Mouse (Mus musculus) cortical plate, adult 2 months (tissue): Measurements from ENCODE around the gene Crip1.

Source experiments
- CTCF ChIP-seq: fragments of 200-500 bp; IDR thresholded peaks from 2 replicates; pipeline ENCODE4 v1.5.1; 2011; ENCODE audit warnings: mild to moderate bottlenecking, control low read depth, low read length; ENCODE audit not compliant: insufficient read depth; ENCODE audit errors: extremely low read depth
- POLR2A ChIP-seq: fragments of 200-500 bp; IDR thresholded peaks from 2 replicates; pipeline ENCODE4 v1.6.1; 2011; ENCODE audit warnings: mild to moderate bottlenecking, low read length, control low read depth; ENCODE audit not compliant: insufficient read depth; ENCODE audit errors: extremely low read depth

DNA sequence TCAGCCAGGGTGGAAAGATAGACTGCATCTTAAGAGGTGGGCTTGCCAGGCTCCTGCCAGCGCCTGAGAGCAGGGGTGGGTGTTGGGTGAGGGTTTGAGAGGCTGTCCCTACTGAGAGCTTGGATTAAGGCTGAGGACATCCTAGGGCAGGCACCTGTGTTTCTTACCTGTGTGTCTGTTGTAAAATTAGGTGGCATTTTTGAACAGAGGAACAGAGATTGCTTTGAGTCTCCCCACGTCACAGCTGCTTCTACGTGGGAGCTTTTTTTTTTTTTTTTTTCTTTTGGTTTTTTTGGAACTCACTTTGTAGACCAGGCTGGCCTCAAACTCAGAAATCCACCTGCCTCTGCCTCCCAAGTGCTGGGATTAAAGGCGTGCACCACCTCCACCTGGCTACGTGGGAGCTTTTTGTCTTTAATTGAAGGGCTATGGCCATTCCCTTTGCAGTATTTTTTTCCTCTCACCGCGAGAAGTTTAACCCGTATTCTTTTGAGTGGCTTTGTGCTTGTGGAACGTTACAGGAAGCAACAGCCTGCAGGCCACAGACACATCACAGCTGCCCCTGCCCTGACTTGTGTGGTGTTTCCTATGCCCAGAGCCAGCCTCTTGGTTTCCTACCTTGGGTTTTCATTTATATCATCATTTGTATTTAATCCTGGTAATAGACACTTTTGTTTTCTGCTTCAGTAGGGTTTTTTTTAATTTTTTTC is 44.7 kb upstream of the Crip1 start:
- TF ChIP-seq CTCF (no peak), POLR2A (no peak)
